Mouse (Mus musculus): ENCODE data around the gene Tldc1.

DNA sequence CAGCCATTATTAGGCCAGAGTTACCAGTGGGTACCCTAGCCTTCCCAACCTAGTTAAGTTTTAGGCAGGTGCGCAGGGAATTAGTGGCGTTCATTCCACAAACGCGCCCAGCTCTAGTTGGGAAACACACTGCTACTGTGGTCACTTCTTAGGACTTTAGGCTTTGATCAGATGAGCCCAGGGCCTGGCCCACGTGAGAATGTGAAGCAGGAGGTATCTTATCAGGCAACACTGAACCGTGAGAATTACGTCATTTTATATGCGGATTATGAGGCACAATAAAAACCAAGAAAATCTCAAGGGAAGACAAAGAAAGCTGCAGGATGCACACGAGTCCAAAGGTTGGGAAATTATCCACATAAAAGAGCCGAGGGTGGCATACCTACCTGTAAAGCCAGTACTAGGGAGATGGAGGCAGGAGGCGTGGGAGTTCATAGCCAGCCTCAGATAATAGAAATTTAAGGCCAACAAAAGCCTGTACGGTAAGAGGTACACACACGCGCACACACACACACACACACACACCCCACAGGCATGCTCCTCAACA, 32.8 kb upstream of the Tldc1 start:
- TF ChIP-seq CTCF (IDR thresholded peaks at IDR 0.05; ENCODE audit: control insufficient read depth, insufficient read depth, low read length) (no peak), POLR2A (IDR thresholded peaks at IDR 0.05; ENCODE audit: borderline replicate concordance, control insufficient read depth, low read depth, low read length) (no peak)

Data from bone marrow, adult 2 months (tissue).